Mouse (Mus musculus) adrenal gland, postnatal 10 days (tissue): ENCODE measurements around the gene Hmcn2. TPM values are rescaled to one million over a fixed set of nuclear protein-coding genes. Genes with fewer than 3 reads are reported as not detected.
A peak's percentile ranks its signal among the peaks of the same experiment; 100 is the strongest.

ENCODE experiments used
- DNase-seq: peaks from one replicate; pipeline ENCODE4 v3.0.0; 2021; ENCODE audit warnings: mixed read lengths
- total RNA-seq, 2 experiments: library from RNA; stranded (reverse); gene quantifications; 2 replicates each; pipeline ENCODE4 v1.2.3; 2021

Gene Hmcn2
- total RNA-seq, 2 experiments from 2014 or later: 6.4 to 9.4 TPM

- DNase-seq: no peak
These were observed 9.2 kb upstream of the Hmcn2 start for GRCm38 (mm10) chr2:31304801-31305665.

GRCm38 (mm10) chr2:31305684-31306083 is 8.5 kb upstream of the Hmcn2 start:
- DNase-seq: peak; percentile 61

- no peak for DNase-seq
These were observed 6.0 kb upstream of the Hmcn2 start for GRCm38 (mm10) chr2:31308257-31308656.

- no peak for DNase-seq
These were observed 4.7 kb upstream of the Hmcn2 start for GRCm38 (mm10) chr2:31309549-31309948.

- DNase-seq: peak; percentile 49
These were observed 3.9 kb downstream of the Hmcn2 start for GRCm38 (mm10) chr2:31318162-31318561.

GRCm38 (mm10) chr2:31319200-31319599 is 5.0 kb downstream of the Hmcn2 start:
- DNase-seq: no peak

- no peak for DNase-seq
These were observed 13.0 kb downstream of the Hmcn2 start for GRCm38 (mm10) chr2:31327186-31327585.

- peak; percentile 14 for DNase-seq
These were observed 23.6 kb downstream of the Hmcn2 start for GRCm38 (mm10) chr2:31337706-31338330.

GRCm38 (mm10) chr2:31339826-31340225 is 25.6 kb downstream of the Hmcn2 start:
- DNase-seq: peak; percentile 50

- DNase-seq: no peak
These were observed 27.7 kb downstream of the Hmcn2 start for GRCm38 (mm10) chr2:31341726-31342535.

GRCm38 (mm10) chr2:31346096-31346495 is 31.9 kb downstream of the Hmcn2 start:
- peak; percentile 78 for DNase-seq

GRCm38 (mm10) chr2:31348373-31348772 is 34.2 kb downstream of the Hmcn2 start:
- DNase-seq: no peak

GRCm38 (mm10) chr2:31348850-31349249 is 34.6 kb downstream of the Hmcn2 start:
- DNase-seq: no peak

GRCm38 (mm10) chr2:31356771-31357170 is 42.6 kb downstream of the Hmcn2 start:
- peak; percentile 21 for DNase-seq

- DNase-seq: no peak
These were observed 45.1 kb downstream of the Hmcn2 start for GRCm38 (mm10) chr2:31359316-31359715.

- no peak for DNase-seq
These were observed 53.0 kb downstream of the Hmcn2 start for GRCm38 (mm10) chr2:31367186-31367585.

GRCm38 (mm10) chr2:31371396-31371795 is 57.2 kb downstream of the Hmcn2 start:
- DNase-seq: no peak

GRCm38 (mm10) chr2:31372186-31372585 is 58.0 kb downstream of the Hmcn2 start:
- DNase-seq: no peak

GRCm38 (mm10) chr2:31374415-31374814 is 60.2 kb downstream of the Hmcn2 start:
- no peak for DNase-seq

GRCm38 (mm10) chr2:31376057-31376456 is 61.8 kb downstream of the Hmcn2 start:
- DNase-seq: no peak

GRCm38 (mm10) chr2:31377481-31377880 is 63.3 kb downstream of the Hmcn2 start:
- DNase-seq: no peak

GRCm38 (mm10) chr2:31381292-31381846 is 67.2 kb downstream of the Hmcn2 start:
- peak; percentile 59 for DNase-seq
